Mouse (Mus musculus): ENCODE measurements around the gene Nek5.

DNA sequence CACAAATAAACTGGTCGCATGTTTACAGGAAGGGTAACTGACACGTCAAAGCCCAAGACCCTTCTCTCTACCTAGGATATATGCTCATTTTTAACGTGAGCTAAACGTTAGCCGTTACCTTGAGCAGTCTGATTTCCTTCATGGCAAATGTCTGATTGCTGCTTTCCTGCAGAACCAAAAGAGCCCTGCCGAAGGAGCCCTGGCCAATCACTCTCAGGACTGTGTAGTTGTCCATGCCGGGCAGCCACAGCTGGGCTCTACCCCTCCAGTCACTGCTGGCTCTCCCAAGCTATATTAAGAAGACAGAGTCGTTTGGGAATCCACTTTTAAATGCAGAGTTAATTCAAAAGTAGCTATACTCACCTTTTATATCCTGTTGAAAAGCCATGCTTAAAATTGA, 37.4 kb upstream of the Nek5 start:
- TF ChIP-seq CTCF (conservative IDR thresholded peaks at IDR 0.05; ENCODE audit: low read length) (no peak), NANOG (IDR thresholded peaks at IDR 0.05; ENCODE audit: borderline replicate concordance, low read length) (no peak)
